In genomic region chr9:102255803-102256202, GRCm38 (mm10) we compare ENCODE assay signal across 14 mouse cellular contexts.
"Had no signal": no experiment of that assay in that cellular context is flagged by ENCODE, and none has a peak within 500 bp of the region (broad histone marks: within the 10 kb centered on the region; RNA-seq: fewer than 3 reads in every experiment).

No protein-coding gene starts in this region.

- H3K4me1 ChIP-seq: kidney, embryonic 15.5 days; limb, embryonic 15.5 days; liver, embryonic 12.5 days had no signal

- H3K9me3 ChIP-seq: kidney, embryonic 15.5 days; limb, embryonic 15.5 days; liver, embryonic 12.5 days; midbrain, embryonic 10.5 days; midbrain, embryonic 15.5 days; neural tube, embryonic 13.5 days had no signal

- H3K4me2 ChIP-seq: kidney, embryonic 15.5 days; limb, embryonic 15.5 days; liver, embryonic 12.5 days; lung, embryonic 14.5 days; midbrain, embryonic 15.5 days; neural tube, embryonic 13.5 days had no signal

- H3K27ac ChIP-seq: kidney, embryonic 15.5 days; limb, embryonic 15.5 days; liver, embryonic 12.5 days; midbrain, embryonic 10.5 days; midbrain, embryonic 15.5 days; neural tube, embryonic 13.5 days; stomach, postnatal 0 days had no signal

- H3K9ac ChIP-seq: kidney, embryonic 15.5 days; limb, embryonic 15.5 days; liver, embryonic 12.5 days; lung, embryonic 14.5 days; midbrain, embryonic 15.5 days; neural tube, embryonic 13.5 days had no signal

- DNase-seq: kidney, adult 2 months; kidney, postnatal 14 days; lung, embryonic 14.5 days; lung, postnatal 10 days; lung, postnatal 4 days; retina, postnatal 1 day; thymus, postnatal 4 days had no signal

- H3K36me3 ChIP-seq: kidney, embryonic 15.5 days; limb, embryonic 15.5 days; liver, embryonic 12.5 days; midbrain, embryonic 10.5 days; midbrain, embryonic 15.5 days; neural tube, embryonic 13.5 days had no signal

- ATAC-seq: liver, embryonic 12.5 days; midbrain, embryonic 15.5 days had no signal

- H3K4me3 ChIP-seq: kidney, embryonic 15.5 days; limb, embryonic 15.5 days; liver, embryonic 12.5 days; midbrain, embryonic 10.5 days; midbrain, embryonic 15.5 days; neural tube, embryonic 13.5 days had no signal

- H3K27me3 ChIP-seq: liver, embryonic 12.5 days; midbrain, embryonic 15.5 days had no signal
